Mouse (Mus musculus) left cerebral cortex, adult 6 months (tissue): Measurements from ENCODE around the gene Serpinb8. TPM values are rescaled to one million over a fixed set of nuclear protein-coding genes. Genes with fewer than 3 reads are reported as not detected.

Source experiments
- long read RNA-seq, 2 experiments: library from polyadenylated mRNA; unstranded; transcript quantifications; one replicate each; pipeline ENCODE4 v2.0.0; 2019 to 2020
- polyA plus RNA-seq: library from polyadenylated mRNA; unstranded; fragments of <200 nt; fragmentation: Nextera tagmentation; gene quantifications from 2 replicates; pipeline ENCODE4 v1.2.3, GENCODE M21; 2021

Serpinb8 gene
- polyA plus RNA-seq: 4.9 and 5.7 TPM in 2 replicates
- long read RNA-seq, experiment 1, full-length matches to known transcripts: 19 of 33 reads
- long read RNA-seq, experiment 1, partial matches to known transcripts: 4 of 33 reads
- long read RNA-seq, experiment 1, other reads (novel, unspliced or antisense): 10 of 33 reads
- long read RNA-seq, experiment 2, full-length matches to known transcripts: 6 of 12 reads
- long read RNA-seq, experiment 2, partial matches to known transcripts: 0 of 12 reads
- long read RNA-seq, experiment 2, other reads (novel, unspliced or antisense): 6 of 12 reads

GRCm38 (mm10) chr1:107589691-107590470 is at the start of gene Serpinb8:
Serpinb8 (plus strand) TSS chr1:107590006.

Other genes starting within 250 kb of the Serpinb8 start
- gene Serpinb11, start 228.8 kb upstream of the Serpinb8 start, polyA plus RNA-seq: not detected in 2 replicates
- gene Serpinb7, start 190.4 kb upstream of the Serpinb8 start, polyA plus RNA-seq: not detected in 2 replicates
- gene Serpinb2, start 78.6 kb upstream of the Serpinb8 start, polyA plus RNA-seq: not detected in 2 replicates